Mouse (Mus musculus) small intestine, adult 2 months (tissue): Measurements from ENCODE around the gene Hoxa5.

ENCODE experiments used
- CTCF ChIP-seq: fragments of 200-500 bp; IDR thresholded peaks from 2 replicates; pipeline ENCODE4 v1.5.1; 2012; ENCODE audit warnings: low read depth, mild to moderate bottlenecking, control low read depth, inconsistent platforms, low read length, moderate library complexity, mixed read lengths; ENCODE audit not compliant: insufficient replicate concordance, insufficient read length; ENCODE audit errors: extremely low read depth
- POLR2A ChIP-seq: fragments of 200-500 bp; IDR thresholded peaks from 2 replicates; pipeline ENCODE4 v1.6.1; 2012; ENCODE audit warnings: low read depth, mild to moderate bottlenecking, control low read depth, inconsistent platforms, low read length, moderate library complexity

GRCm38 (mm10) chr6:52189172-52189591, 15.2 kb downstream of the Hoxa5 start:
- TF ChIP-seq POLR2A: no peak
- TF ChIP-seq CTCF: no peak
